Mouse (Mus musculus) liver, postnatal 0 days (tissue): ENCODE data around the gene Creb3l2.

ENCODE experiments used
- CTCF ChIP-seq: sonication (generic); IDR thresholded peaks from 2 replicates; pipeline ENCODE4 v1.5.1; 2016; ENCODE audit warnings: antibody characterized with exemption, low read depth
- EP300 ChIP-seq: IDR thresholded peaks from 2 replicates; pipeline ENCODE4 v1.6.1; 2016; ENCODE audit warnings: antibody characterized with exemption, low read depth, mild to moderate bottlenecking

GRCm38 (mm10) chr6:37310601-37311000 is 131.3 kb downstream of the Creb3l2 start:
- TF ChIP-seq CTCF: no peak
- TF ChIP-seq EP300: no peak
